Mouse (Mus musculus) lung, embryonic 14.5 days (tissue): ENCODE measurements around the gene Adat2. TPM values are rescaled to one million over a fixed set of nuclear protein-coding genes. Genes with fewer than 3 reads are reported as not detected.

Experiments
- ATAC-seq: fragments of 200-750 bp; cut with Nextera tagmentation; 2 replicates; pipeline ENCODE4 v1.8.0; 2017; ENCODE audit warnings: mild to moderate bottlenecking, moderate TSS enrichment, moderate library complexity; ENCODE audit not compliant: insufficient read depth
- DNase-seq: peaks from one replicate; pipeline ENCODE4 v3.0.0-alpha.2; 2015
- H3K27ac ChIP-seq: fragments of 300-500 bp; sonication (generic); 2 replicates; pipeline ENCODE4 v1.5.1; 2014; ENCODE audit warnings: low read depth, mild to moderate bottlenecking, moderate library complexity
- H3K27me3 ChIP-seq: fragments of 300-500 bp; sonication (generic); 2 replicates; pipeline ENCODE4 v1.6.1; 2014; ENCODE audit warnings: low read length, control low read depth; ENCODE audit not compliant: insufficient read depth
- H3K36me3 ChIP-seq: fragments of 300-500 bp; sonication (generic); 2 replicates; pipeline ENCODE4 v1.6.1; 2014; ENCODE audit warnings: control low read depth; ENCODE audit not compliant: insufficient read depth
- H3K4me1 ChIP-seq: fragments of 300-500 bp; sonication (generic); 2 replicates; pipeline ENCODE4 v1.6.1; 2014; ENCODE audit warnings: antibody characterized with exemption, control low read depth; ENCODE audit not compliant: insufficient read depth
- H3K4me2 ChIP-seq: fragments of 300-500 bp; sonication (generic); 2 replicates; pipeline ENCODE4 v1.6.1; 2014; ENCODE audit warnings: mild to moderate bottlenecking
- H3K4me3 ChIP-seq: fragments of 300-500 bp; sonication (generic); 2 replicates; pipeline ENCODE4 v1.5.1; 2014; ENCODE audit warnings: low read depth, low read length
- H3K9ac ChIP-seq: fragments of 300-500 bp; sonication (generic); 2 replicates; pipeline ENCODE4 v1.6.1; 2014
- H3K9me3 ChIP-seq: fragments of 300-500 bp; sonication (generic); 2 replicates; pipeline ENCODE4 v1.6.1; 2016; ENCODE audit warnings: low read depth, low read length, control low read depth
- CTCF ChIP-seq: IDR thresholded peaks from 2 replicates; pipeline ENCODE4 v1.5.1; 2016; ENCODE audit warnings: antibody characterized with exemption, low read depth
- WGBS: fragments of 180-500 bp; shearing (Covaris S2); extraction: QIAGEN DNeasy Blood & Tissue Kit; methylation state at CpG from one replicate; pipeline ENCODE4 v1.1.7; 2014; 5-methylcytosine and 5-hydroxymethylcytosine counted together
- polyA plus RNA-seq: library from polyadenylated mRNA; unstranded; fragments of >200 nt; fragmentation: Nextera tagmentation; extraction: Ambion mirVana; gene quantifications from 2 replicates; pipeline ENCODE4 v1.2.1, GENCODE M21; 2014

The Adat2 gene
- polyA plus RNA-seq, 1 experiment from 2014 or later: 6.1 TPM

DNA sequence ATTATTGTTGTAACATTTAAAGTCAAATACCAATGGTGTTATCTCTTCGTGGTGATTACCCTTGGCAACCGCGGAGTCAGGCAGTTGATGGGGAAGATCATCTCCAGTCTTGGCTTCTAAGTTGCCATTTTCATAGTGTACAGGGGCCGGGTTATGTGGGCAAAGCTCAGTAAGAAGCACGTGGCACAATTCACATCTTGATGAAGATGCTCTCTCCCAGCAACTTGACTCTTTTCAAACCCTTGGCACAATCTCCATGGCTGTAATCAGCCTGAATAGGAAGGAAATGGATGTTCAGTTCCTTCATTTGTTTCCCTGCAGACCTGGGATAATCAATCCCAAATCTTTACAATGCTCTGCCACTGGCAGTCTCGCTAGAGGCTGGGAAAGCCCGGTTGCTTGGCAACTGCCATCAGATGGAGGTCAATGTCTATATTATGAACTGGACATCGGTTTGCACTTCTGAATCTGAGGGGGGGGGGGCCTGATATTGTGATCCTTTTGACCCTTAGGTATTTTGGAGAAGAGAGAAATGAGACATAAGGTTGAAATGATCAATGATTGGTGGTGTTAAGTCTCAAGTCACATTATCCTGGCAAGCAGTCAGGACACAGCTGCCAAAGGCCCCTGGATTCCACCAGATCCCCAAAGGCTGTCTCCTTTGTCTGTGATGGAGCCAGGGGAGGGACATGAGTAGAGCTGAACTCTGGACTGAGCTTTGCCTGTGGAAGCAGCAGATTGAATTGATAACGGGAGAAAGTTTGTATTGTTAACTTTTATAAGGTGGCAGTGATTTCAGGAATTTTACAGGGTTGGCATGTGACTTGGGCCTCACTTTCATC lies 18.2 kb downstream of the Adat2 start:
- Histone ChIP-seq H3K36me3 (no peaks in the 10 kb centered on the region), H3K4me3 (no peak overlapping the region), H3K27ac (no peak overlapping the region), H3K4me1 (no peaks in the 10 kb centered on the region; the same call in 1 of the 2 replicates), H3K27me3 (no peaks in the 10 kb centered on the region), H3K4me2 (no peak overlapping the region), H3K9ac (no peak overlapping the region), H3K9me3 (no peaks in the 10 kb centered on the region)
- no peak for ATAC-seq
- DNase-seq: no peak
- TF ChIP-seq CTCF: no peak
- 70% methylated on average over 9 of the region's 9 CpGs for WGBS

DNA sequence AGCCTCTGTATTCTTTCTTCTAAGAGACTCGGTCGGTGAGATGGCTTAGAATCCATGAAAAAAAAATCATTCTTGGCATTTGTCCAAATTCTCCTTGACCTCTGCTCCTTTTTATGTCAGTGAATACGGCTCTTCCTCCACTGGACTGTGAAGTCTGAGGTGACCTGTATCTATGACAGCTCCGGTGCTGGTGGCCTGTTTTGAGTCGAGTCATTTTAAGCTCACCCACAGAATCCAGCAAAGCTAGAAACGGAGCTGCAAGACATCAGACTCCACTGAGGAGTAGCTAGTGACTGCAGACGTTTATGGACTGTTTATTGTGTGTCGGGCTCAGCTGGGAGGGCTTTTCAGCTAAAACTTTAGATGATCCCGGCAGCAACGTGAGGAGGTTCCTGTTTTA lies 19.3 kb downstream of the Adat2 start:
- Histone ChIP-seq H3K36me3 (no peaks in the 10 kb centered on the region), H3K9me3 (no peaks in the 10 kb centered on the region), H3K4me1 (no peaks in the 10 kb centered on the region; the same call in 1 of the 2 replicates), H3K4me2 (no peak overlapping the region), H3K9ac (no peak overlapping the region), H3K4me3 (no peak overlapping the region), H3K27ac (no peak overlapping the region), H3K27me3 (no peaks in the 10 kb centered on the region)
- ATAC-seq: peak; percentile 44; the same call in 1 of the 2 replicates
- 25% methylated on average over 10 of the region's 10 CpGs for WGBS
- no peak for TF ChIP-seq CTCF
- peak; percentile 74 for DNase-seq

DNA sequence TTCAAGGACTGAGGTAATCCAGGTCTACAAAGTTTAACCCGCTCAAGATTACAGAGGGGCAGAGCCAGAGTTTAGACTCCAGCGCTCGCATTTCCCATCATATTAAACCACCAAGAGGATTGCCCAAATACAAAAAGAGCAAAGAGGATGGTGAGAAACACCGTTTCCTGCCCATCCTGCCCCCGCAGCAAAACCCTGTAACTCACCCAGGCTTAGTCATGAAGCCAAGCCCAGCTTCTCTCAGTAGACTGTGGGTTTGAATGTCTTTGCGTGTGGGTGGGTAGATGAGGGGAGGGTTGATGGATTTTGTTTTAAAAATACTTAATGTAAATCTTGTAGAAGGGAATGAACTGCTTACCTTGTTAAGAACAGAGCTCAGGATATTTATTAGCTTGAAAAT lies 19.7 kb downstream of the Adat2 start:
- no peak overlapping the region for H3K27ac ChIP-seq
- H3K9ac ChIP-seq: no peak overlapping the region
- ATAC-seq (no peak), DNase-seq (no peak)
- H3K4me1 ChIP-seq: no peaks in the 10 kb centered on the region; the same call in 1 of the 2 replicates
- no peaks in the 10 kb centered on the region for H3K27me3 ChIP-seq
- no peaks in the 10 kb centered on the region for H3K36me3 ChIP-seq
- no peaks in the 10 kb centered on the region for H3K9me3 ChIP-seq
- no peak overlapping the region for H3K4me3 ChIP-seq
- 71% methylated on average over 6 of the region's 6 CpGs for WGBS
- no peak overlapping the region for H3K4me2 ChIP-seq
- no peak for TF ChIP-seq CTCF

DNA sequence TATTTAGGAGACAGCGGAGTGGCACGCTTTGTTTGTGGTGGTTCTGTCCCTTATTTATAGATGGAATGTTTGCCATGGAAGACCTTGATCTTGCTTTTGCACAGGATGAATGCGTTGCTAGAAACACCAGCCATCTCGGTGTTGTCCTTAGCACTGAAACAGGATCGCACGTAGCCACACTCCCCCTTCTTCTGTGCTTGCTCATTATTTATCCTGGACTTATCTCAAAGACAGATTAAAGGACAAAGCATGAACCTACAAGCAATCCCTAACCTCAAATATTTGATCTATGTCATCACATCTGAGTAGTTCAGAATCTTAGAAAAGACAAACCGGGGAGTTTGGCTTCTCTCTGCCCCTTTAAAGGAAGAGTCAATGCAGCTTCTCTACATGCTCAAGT lies 24.4 kb downstream of the Adat2 start:
- Histone ChIP-seq H3K9ac (no peak overlapping the region), H3K4me1 (no peaks in the 10 kb centered on the region), H3K4me2 (no peak overlapping the region), H3K36me3 (no peaks in the 10 kb centered on the region), H3K27ac (no peak overlapping the region), H3K27me3 (no peaks in the 10 kb centered on the region), H3K9me3 (no peaks in the 10 kb centered on the region), H3K4me3 (no peak overlapping the region)
- whole genome bisulfite sequencing: 52% methylated on average over 7 of the region's 7 CpGs
- DNase-seq (no peak), ATAC-seq (no peak)
- TF ChIP-seq CTCF: no peak

DNA sequence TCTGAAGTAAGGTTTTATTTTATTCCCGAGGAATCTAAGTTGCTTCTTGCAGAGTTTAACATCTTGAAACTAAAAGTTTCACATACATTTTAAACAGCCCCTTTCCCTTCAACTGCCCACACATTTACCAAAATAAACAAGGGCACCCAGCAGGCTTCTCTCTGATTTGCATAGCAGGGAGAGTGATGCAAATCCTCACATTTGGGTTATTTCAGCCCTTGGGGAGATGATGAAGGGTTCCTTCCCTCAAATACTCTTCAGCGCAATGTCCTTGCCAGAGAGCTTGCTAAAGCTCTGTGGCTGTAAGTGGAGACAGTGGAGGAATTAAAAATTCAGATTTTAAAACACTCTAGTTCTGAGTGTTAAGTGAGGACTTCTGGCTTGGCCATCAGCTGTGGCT lies 35.2 kb downstream of the Adat2 start:
- H3K4me3 ChIP-seq: no peak overlapping the region
- ATAC-seq: no peak
- 52% methylated on average over 2 of the region's 2 CpGs for WGBS
- H3K27me3 ChIP-seq: no peaks in the 10 kb centered on the region
- no peak for TF ChIP-seq CTCF
- H3K9me3 ChIP-seq: no peaks in the 10 kb centered on the region; the same call in 1 of the 2 replicates
- no peaks in the 10 kb centered on the region for H3K36me3 ChIP-seq
- H3K9ac ChIP-seq: no peak overlapping the region
- DNase-seq: no peak
- no peak overlapping the region for H3K27ac ChIP-seq
- H3K4me2 ChIP-seq: no peak overlapping the region
- H3K4me1 ChIP-seq: no peaks in the 10 kb centered on the region

DNA sequence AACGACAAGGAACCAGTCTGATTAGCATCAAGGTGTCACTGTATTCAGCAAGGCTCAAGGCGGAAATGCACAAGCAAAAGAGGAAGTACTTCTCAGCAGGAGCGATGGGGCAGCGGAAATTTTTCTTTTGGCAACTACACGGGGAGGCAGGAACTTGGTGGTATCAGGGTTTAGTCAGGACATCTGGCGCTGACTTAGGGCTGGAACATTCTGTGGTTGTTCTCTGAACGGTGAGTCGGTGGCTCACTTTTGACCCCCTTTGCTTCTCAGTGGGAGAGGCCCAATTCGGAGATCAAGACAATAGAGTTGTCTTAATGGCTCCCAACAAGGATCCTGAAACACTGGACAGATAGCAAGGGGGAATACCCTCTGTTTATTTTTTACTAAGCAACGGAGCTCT lies 39.5 kb downstream of the Adat2 start:
- WGBS: 91% methylated on average over 10 of the region's 10 CpGs
- no peak for TF ChIP-seq CTCF

DNA sequence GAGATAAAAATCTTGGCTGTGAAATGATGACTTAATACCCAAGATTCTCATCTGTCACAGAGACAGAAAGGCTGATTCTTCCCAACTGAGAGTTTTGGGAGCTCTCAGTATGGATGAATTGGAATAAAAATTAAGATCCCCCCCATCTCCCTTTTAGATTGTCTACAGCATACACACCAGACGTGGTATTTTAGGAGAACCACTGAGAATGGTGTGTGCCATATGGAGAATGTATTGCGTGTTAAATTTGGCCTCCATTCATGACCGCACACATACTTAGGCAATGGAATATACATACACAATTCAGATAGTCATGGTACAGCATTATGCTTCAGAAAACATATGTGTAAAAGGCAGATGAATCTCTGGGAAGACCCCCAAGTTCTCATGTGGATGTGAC lies 40.8 kb downstream of the Adat2 start:
- Histone ChIP-seq H3K36me3 (no peaks in the 10 kb centered on the region), H3K9ac (no peak overlapping the region), H3K4me3 (no peak overlapping the region), H3K4me1 (no peaks in the 10 kb centered on the region), H3K9me3 (no peaks in the 10 kb centered on the region; the same call in 1 of the 2 replicates), H3K27me3 (no peaks in the 10 kb centered on the region), H3K27ac (no peak overlapping the region), H3K4me2 (no peak overlapping the region)
- no peak for DNase-seq
- ATAC-seq: no peak
- 83% methylated on average over 3 of the region's 3 CpGs for WGBS
- TF ChIP-seq CTCF: no peak

More for the DNA sequence above, 39.5 kb downstream of the Adat2 start:
- ATAC-seq (no peak), DNase-seq (no peak)
- Histone ChIP-seq H3K4me2 (no peak overlapping the region), H3K27ac (no peak overlapping the region), H3K9ac (no peak overlapping the region), H3K4me1 (no peaks in the 10 kb centered on the region), H3K36me3 (no peaks in the 10 kb centered on the region), H3K4me3 (no peak overlapping the region), H3K27me3 (no peaks in the 10 kb centered on the region), H3K9me3 (no peaks in the 10 kb centered on the region; the same call in 1 of the 2 replicates)
